Mouse (Mus musculus) 3134 (cell line): Measurements from ENCODE around the gene Dmrt2.

ENCODE experiments used
- DNase-seq: peaks from one replicate; pipeline ENCODE4 v3.0.0-alpha.2; 2011; ENCODE audit warnings: low spot score; ENCODE audit not compliant: insufficient read length; ENCODE audit errors: extremely low read depth

Dmrt2 gene

GRCm38 (mm10) chr19:25674744-25675143 is 2.5 kb downstream of the Dmrt2 start:
- no peak for DNase-seq

- no peak for DNase-seq
These were observed 3.7 kb downstream of the Dmrt2 start for GRCm38 (mm10) chr19:25675866-25676440.

GRCm38 (mm10) chr19:25698850-25699249 is 26.6 kb downstream of the Dmrt2 start:
- DNase-seq: peak; percentile 3

- no peak for DNase-seq
These were observed 41.2 kb downstream of the Dmrt2 start for GRCm38 (mm10) chr19:25713382-25713781.

- DNase-seq: no peak
These were observed 42.7 kb downstream of the Dmrt2 start for GRCm38 (mm10) chr19:25714927-25715326.

- DNase-seq: no peak
These were observed 50.4 kb downstream of the Dmrt2 start for GRCm38 (mm10) chr19:25722616-25723015.
